Mouse (Mus musculus) erythroblast, embryonic 14.5 days (primary cell): ENCODE data around the gene Urad.

Experiments used
- GATA1 ChIP-seq: IDR thresholded peaks from 2 replicates; pipeline ENCODE4 v1.6.1; 2012; ENCODE audit warnings: low read length, inconsistent platforms, mixed read lengths
- TAL1 ChIP-seq: IDR thresholded peaks from 3 replicates; pipeline ENCODE4 v1.6.1; 2012; ENCODE audit warnings: low read length, inconsistent platforms, mixed read lengths

DNA sequence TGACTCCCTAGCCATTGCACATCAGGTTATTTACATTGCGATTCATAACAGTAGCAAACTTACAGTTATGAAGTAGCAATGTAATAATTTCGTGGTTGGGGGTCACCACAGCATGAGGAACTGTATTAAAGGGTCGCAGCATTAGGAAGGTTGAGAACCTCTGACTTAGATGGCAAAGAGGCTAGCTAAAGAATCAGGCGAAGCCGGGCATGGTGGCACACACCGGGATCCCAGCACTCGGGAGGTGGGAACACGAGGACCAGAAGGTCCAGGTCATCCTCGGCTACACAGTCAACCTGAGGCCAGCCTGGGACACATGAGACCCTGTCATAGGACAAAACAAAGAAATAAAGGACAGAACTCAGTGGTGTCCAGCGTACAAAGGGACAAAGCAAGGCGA, 7.7 kb upstream of the Urad start:
- no peak for TF ChIP-seq GATA1
- TF ChIP-seq TAL1 = no peak
